Mouse (Mus musculus) CH12.LX (cell line): Measurements from ENCODE around the gene Tmem231. TPM values are rescaled to one million over a fixed set of nuclear protein-coding genes. Genes with fewer than 3 reads are reported as not detected.

Experiments
- DNase-seq: peaks from one replicate; pipeline ENCODE4 v3.0.0-alpha.2; 2013; ENCODE audit errors: extremely low read depth
- H3K27ac ChIP-seq: 2 replicates; pipeline ENCODE4 v1.5.1; 2012; ENCODE audit warnings: low read depth, mild to moderate bottlenecking, control low read depth, moderate library complexity; ENCODE audit not compliant: insufficient read depth
- H3K27me3 ChIP-seq: replicated peaks from 2 replicates; pipeline ENCODE3; 2012; ENCODE audit warnings: inconsistent platforms
- H3K36me3 ChIP-seq, 2 experiments: replicated peaks in 1 of 2; 2 replicates each; pipeline versions ENCODE3 to v1.6.1; 2012; ENCODE audit warnings: inconsistent platforms in 1 of 2, low read length in 1 of 2, mild to moderate bottlenecking in 1 of 2, mixed read lengths in 1 of 2, moderate library complexity in 1 of 2; ENCODE audit not compliant: control insufficient read depth in 1 of 2, insufficient read depth in 1 of 2
- H3K4me1 ChIP-seq, 2 experiments: 2 replicates each; pipeline ENCODE4 v1.6.1; 2012; ENCODE audit warnings: inconsistent platforms in 1 of 2, moderate library complexity in 1 of 2; ENCODE audit not compliant: insufficient read depth in 2 of 2, control insufficient read depth in 1 of 2
- H3K4me2 ChIP-seq: 2 replicates; pipeline ENCODE4 v1.6.1; 2012; ENCODE audit warnings: low read depth, mild to moderate bottlenecking, control low read depth; ENCODE audit not compliant: poor library complexity, insufficient read depth, severe bottlenecking
- H3K4me3 ChIP-seq, 3 experiments: fragments of 150-350 bp in 1 of 3; sonication (generic) in 1 of 3; replicated peaks in 1 of 3; 2 replicates each; pipeline versions ENCODE3 to v1.5.1; 2011 to 2012; ENCODE audit warnings: low read depth in 2 of 3, low read length in 2 of 3, mild to moderate bottlenecking in 2 of 3, moderate library complexity in 2 of 3, control low read depth in 1 of 3, improper control_type of control experiment in 1 of 3, inconsistent platforms in 1 of 3, mixed read lengths in 1 of 3; ENCODE audit not compliant: poor library complexity in 1 of 3
- H3K79me2 ChIP-seq: replicated peaks from 2 replicates; pipeline ENCODE4 v1.6.1; 2012; ENCODE audit warnings: mild to moderate bottlenecking, moderate library complexity; ENCODE audit not compliant: control insufficient read depth, poor library complexity, insufficient read depth, severe bottlenecking; ENCODE audit errors: extremely low read depth
- H3K9ac ChIP-seq: 2 replicates; pipeline ENCODE4 v1.6.1; 2012; ENCODE audit warnings: low read depth, mild to moderate bottlenecking, control low read depth, moderate library complexity; ENCODE audit not compliant: insufficient read depth
- H3K9me3 ChIP-seq: replicated peaks from 2 replicates; pipeline ENCODE3; 2012; ENCODE audit warnings: low read length, inconsistent platforms, mixed read lengths
- BHLHE40 ChIP-seq: IDR thresholded peaks from 2 replicates; pipeline ENCODE4 v1.6.1; 2011; ENCODE audit warnings: mild to moderate bottlenecking, low read depth, low read length, improper control_type of control experiment
- CHD1 ChIP-seq: IDR thresholded peaks from 2 replicates; pipeline ENCODE4 v1.6.1; 2012; ENCODE audit warnings: low read depth, low read length, improper control_type of control experiment, inconsistent platforms
- CHD2 ChIP-seq: IDR thresholded peaks from 2 replicates; pipeline ENCODE4 v1.6.1; 2011; ENCODE audit warnings: low read length, improper control_type of control experiment
- CTCF ChIP-seq, 2 experiments: IDR thresholded peaks in 1 of 2; conservative IDR thresholded peaks in 1 of 2; 2 replicates each; pipeline ENCODE4 v1.5.1; 2011 to 2012; ENCODE audit warnings: low read depth in 2 of 2, low read length in 2 of 2, improper control_type of control experiment in 1 of 2, inconsistent platforms in 1 of 2, mild to moderate bottlenecking in 1 of 2, moderate library complexity in 1 of 2
- ELF1 ChIP-seq: IDR thresholded peaks from 2 replicates; pipeline ENCODE4 v1.6.1; 2014; ENCODE audit warnings: low read depth, mild to moderate bottlenecking, inconsistent platforms, low read length, improper control_type of control experiment
- EP300 ChIP-seq: IDR thresholded peaks from 2 replicates; pipeline ENCODE4 v1.6.1; 2011; ENCODE audit warnings: low read length, improper control_type of control experiment
- ETS1 ChIP-seq: conservative IDR thresholded peaks from 2 replicates; pipeline ENCODE4 v1.6.1; 2012; ENCODE audit warnings: low read depth, mild to moderate bottlenecking, inconsistent platforms, low read length, improper control_type of control experiment, moderate library complexity
- HCFC1 ChIP-seq: IDR thresholded peaks from 2 replicates; pipeline ENCODE4 v1.6.1; 2012; ENCODE audit warnings: low read depth, mild to moderate bottlenecking, inconsistent platforms, low read length, improper control_type of control experiment
- IRF4 ChIP-seq: IDR thresholded peaks from 2 replicates; pipeline ENCODE4 v1.6.1; 2014; ENCODE audit warnings: low read depth, mild to moderate bottlenecking, inconsistent platforms, low read length, improper control_type of control experiment
- JUN ChIP-seq: IDR thresholded peaks from 2 replicates; pipeline ENCODE4 v1.6.1; 2011; ENCODE audit warnings: low read depth, mild to moderate bottlenecking, low read length, improper control_type of control experiment, moderate library complexity; ENCODE audit not compliant: insufficient read depth
- JUND ChIP-seq: conservative IDR thresholded peaks from 2 replicates; pipeline ENCODE4 v1.6.1; 2011; ENCODE audit warnings: low read depth, low read length, improper control_type of control experiment
- KAT2A ChIP-seq: IDR thresholded peaks from 2 replicates; pipeline ENCODE4 v1.6.1; 2012; ENCODE audit warnings: low read length, improper control_type of control experiment, inconsistent platforms; ENCODE audit not compliant: insufficient replicate concordance
- MAFK ChIP-seq: IDR thresholded peaks from 2 replicates; pipeline ENCODE4 v1.6.1; 2011; ENCODE audit warnings: low read length, improper control_type of control experiment; ENCODE audit not compliant: insufficient replicate concordance
- MAX ChIP-seq: IDR thresholded peaks from 2 replicates; pipeline ENCODE4 v1.6.1; 2011; ENCODE audit warnings: low read length, improper control_type of control experiment
- MXI1 ChIP-seq: IDR thresholded peaks from 2 replicates; pipeline ENCODE4 v1.6.1; 2011; ENCODE audit warnings: mild to moderate bottlenecking, low read depth, low read length, improper control_type of control experiment
- MYC ChIP-seq: IDR thresholded peaks from 2 replicates; pipeline ENCODE4 v1.6.1; 2011; ENCODE audit warnings: low read depth, mild to moderate bottlenecking, improper control_type of control experiment, low read length
- NELFE ChIP-seq: IDR thresholded peaks from 2 replicates; pipeline ENCODE4 v1.6.1; 2011; ENCODE audit warnings: low read depth, low read length, improper control_type of control experiment
- NRF1 ChIP-seq: IDR thresholded peaks from 2 replicates; pipeline ENCODE4 v1.6.1; 2014; ENCODE audit warnings: low read depth, mild to moderate bottlenecking, inconsistent platforms, low read length, improper control_type of control experiment, moderate library complexity
- POLR2A ChIP-seq: IDR thresholded peaks from 2 replicates; pipeline ENCODE4 v1.6.1; 2011; ENCODE audit warnings: low read depth, mild to moderate bottlenecking, improper control_type of control experiment, low read length
- POLR2AphosphoS2 ChIP-seq: IDR thresholded peaks from 2 replicates; pipeline ENCODE4 v1.6.1; 2011; ENCODE audit warnings: low read depth, low read length, improper control_type of control experiment
- RCOR1 ChIP-seq: conservative IDR thresholded peaks from 2 replicates; pipeline ENCODE4 v1.6.1; 2012; ENCODE audit warnings: low read depth, mild to moderate bottlenecking, inconsistent platforms, low read length, improper control_type of control experiment
- SIN3A ChIP-seq: IDR thresholded peaks from 2 replicates; pipeline ENCODE4 v1.6.1; 2012; ENCODE audit warnings: low read length, improper control_type of control experiment, inconsistent platforms
- TBP ChIP-seq: conservative IDR thresholded peaks from 2 replicates; pipeline ENCODE4 v1.6.1; 2011; ENCODE audit warnings: low read depth, low read length, improper control_type of control experiment
- TCF12 ChIP-seq: IDR thresholded peaks from 2 replicates; pipeline ENCODE4 v1.6.1; 2014; ENCODE audit warnings: low read depth, mild to moderate bottlenecking, inconsistent platforms, low read length, improper control_type of control experiment
- USF2 ChIP-seq: conservative IDR thresholded peaks from 2 replicates; pipeline ENCODE4 v1.6.1; 2011; ENCODE audit warnings: low read depth, low read length, improper control_type of control experiment
- ZKSCAN1 ChIP-seq: IDR thresholded peaks from 2 replicates; pipeline ENCODE4 v1.6.1; 2012; ENCODE audit warnings: low read depth, inconsistent platforms, low read length, improper control_type of control experiment, borderline replicate concordance
- dilution Hi-C: fragments of 300-500 bp; cut with MboI; formaldehyde crosslinking; loops from 2 replicates; pipeline ENCODE4 v1.14.3; 2020; ENCODE audit warnings: low sequenced_read_pairs; ENCODE audit not compliant: extremely low pct_unique_long_range_greater_than_20kb, extremely low pct_ligation_motif_present
- in situ Hi-C: fragments of 300-500 bp; cut with MboI; formaldehyde crosslinking; loops from 3 replicates; pipeline ENCODE4 v1.14.3; 2019; ENCODE audit warnings: low sequenced_read_pairs, low pct_ligation_motif_present, low pct_unique_long_range_greater_than_20kb, mixed read lengths
- polyA plus RNA-seq: library from polyadenylated mRNA; unstranded; fragments of >175 nt; gene quantifications from 2 replicates; pipeline ENCODE4 v1.2.1, GENCODE M21; 2012; ENCODE audit warnings: low read depth; ENCODE audit not compliant: insufficient read length
- total RNA-seq, 2 experiments: library from RNA; depleted of rRNA; stranded (reverse); fragments of 300-350 nt in 1 of 2; fragments of >200 nt in 1 of 2; gene quantifications; 2 replicates each; pipeline ENCODE4 v1.2.3; 2012 to 2014

The Tmem231 gene
- total and polyA plus RNA-seq, 3 experiments, result 3.5 to 4.3 (median 3.6) TPM

DNA sequence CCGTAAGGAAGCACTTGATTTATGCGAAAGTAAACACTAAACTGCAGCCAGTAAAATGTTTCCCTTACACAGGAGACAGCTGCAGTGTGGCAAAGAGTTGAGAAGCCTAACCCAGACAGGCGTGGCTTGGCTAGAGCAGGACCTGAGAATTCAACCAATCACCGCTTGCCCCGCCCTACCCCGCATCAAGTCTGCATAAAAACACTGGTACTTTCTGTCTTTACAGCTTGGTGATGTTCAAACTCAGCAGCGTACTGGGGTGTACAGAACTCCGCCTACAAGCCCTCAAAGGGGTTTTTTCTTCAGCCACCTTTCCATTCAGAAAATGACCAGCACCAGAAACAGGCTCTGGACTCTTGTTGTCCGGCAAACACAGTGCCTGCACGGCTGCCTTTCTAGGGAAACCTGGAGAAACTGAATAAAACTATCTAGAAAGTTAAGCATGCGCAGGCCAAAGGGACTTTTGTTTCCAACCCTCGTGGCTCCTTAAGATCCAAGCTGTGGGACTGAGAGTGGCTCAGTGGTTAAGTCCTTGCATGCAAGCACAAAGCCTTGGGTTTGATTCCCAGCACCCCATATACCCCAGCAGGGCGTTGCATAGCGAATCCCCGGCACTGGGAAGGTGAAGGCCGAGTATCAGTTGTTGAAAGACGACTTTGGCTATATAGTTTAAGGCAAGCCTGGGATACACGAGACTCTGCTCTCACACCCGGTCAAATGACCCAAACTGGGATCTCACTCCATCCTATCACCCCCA is 923 bp downstream of the Tmem231 start:
- TF ChIP-seq POLR2A (peak; percentile 66), CHD2 (0 out of 2 replicates have a peak, but pooled peaks have one; percentile 17), NELFE (peak; percentile 43; the same call in 1 of the 2 replicates), MAX (peak; percentile 41; the same call in 1 of the 2 replicates), USF2 (no peak), TCF12 (0 out of 2 replicates have a peak, but pooled peaks have one; percentile 39), TBP (peak; percentile 87), ELF1 (no peak), MAFK (no peak), MYC (peak; percentile 69; the same call in 1 of the 2 replicates), ETS1 (no peak), ZKSCAN1 (no peak), NRF1 (peak; percentile 54; the same call in 1 of the 2 replicates), RCOR1 (no peak), POLR2AphosphoS2 (no peak), MXI1 (peak; percentile 37; the same call in 1 of the 2 replicates), IRF4 (0 out of 2 replicates have a peak, but pooled peaks have one; percentile 7), SIN3A (peak; percentile 55; the same call in 1 of the 2 replicates), BHLHE40 (no peak), HCFC1 (no peak), CHD1 (0 out of 2 replicates have a peak, but pooled peaks have one; percentile 38)
- Histone ChIP-seq H3K27ac (no peak overlapping the region), H3K9ac (no peak overlapping the region; the same call in 1 of the 2 replicates), H3K9me3 (no peaks in the 10 kb centered on the region), H3K79me2 (no peaks in the 10 kb centered on the region), H3K4me1 (peaks cover 2 to 32% of the 10 kb centered on the region in 2 experiments; a peak in 2 of 4 replicates), H3K27me3 (no peaks in the 10 kb centered on the region), H3K36me3 (no peaks in the 10 kb centered on the region), H3K4me3 (peak overlapping the region; percentile 42 to 72 (median 71)), H3K4me2 (peak overlapping the region; percentile 71)
- dilution Hi-C loops, result no loop called here
- in situ Hi-C loops, result no loop called here
- peak; percentile 92 for DNase-seq

DNA sequence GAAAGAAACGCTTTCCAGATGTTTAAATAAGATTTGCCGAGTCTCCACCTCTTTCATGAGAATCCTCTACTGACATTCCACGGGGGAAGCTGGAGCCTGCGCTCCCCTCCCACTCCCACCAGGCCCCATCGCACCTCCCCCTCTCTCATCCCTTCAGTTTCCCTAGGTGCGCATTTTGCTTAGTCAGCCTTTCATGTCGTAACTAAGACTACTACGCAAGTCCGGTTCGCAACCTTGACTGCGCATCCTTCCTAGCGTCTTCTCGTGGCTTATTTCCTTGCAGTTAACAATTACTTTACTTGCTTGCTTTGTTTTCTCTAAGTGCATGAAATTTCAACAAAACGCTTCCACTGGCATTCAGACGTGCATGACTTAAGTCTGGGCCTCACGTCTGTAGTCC is 2.0 kb downstream of the Tmem231 start:
- H3K4me3 ChIP-seq, result no peak overlapping the region
- no peaks in the 10 kb centered on the region for H3K79me2 ChIP-seq
- H3K9ac ChIP-seq, result no peak overlapping the region
- no peaks in the 10 kb centered on the region for H3K27me3 ChIP-seq
- dilution Hi-C loops, result no loop called here
- in situ Hi-C loops, result no loop called here
- H3K4me1 ChIP-seq, result peaks cover 2 to 25% of the 10 kb centered on the region in 2 experiments; a peak in 2 of 4 replicates
- TF ChIP-seq IRF4 (no peak), JUND (no peak), KAT2A (no peak), CHD2 (no peak), MAFK (no peak), SIN3A (no peak), ELF1 (no peak), EP300 (no peak), TCF12 (no peak), USF2 (no peak), ZKSCAN1 (no peak), BHLHE40 (no peak), CTCF (conservative IDR thresholded peaks at IDR 0.05 in 1 of 2, IDR thresholded peaks at IDR 0.05 in 1 of 2; ENCODE audit: low read depth in 2 of 2, low read length in 2 of 2) (no peak), JUN (no peak)
- no peak overlapping the region for H3K4me2 ChIP-seq
- no peak for DNase-seq
- H3K27ac ChIP-seq, result no peak overlapping the region
- H3K9me3 ChIP-seq, result no peaks in the 10 kb centered on the region
- no peaks in the 10 kb centered on the region for H3K36me3 ChIP-seq
